Mouse (Mus musculus): ENCODE measurements around the gene Socs3.

DNA sequence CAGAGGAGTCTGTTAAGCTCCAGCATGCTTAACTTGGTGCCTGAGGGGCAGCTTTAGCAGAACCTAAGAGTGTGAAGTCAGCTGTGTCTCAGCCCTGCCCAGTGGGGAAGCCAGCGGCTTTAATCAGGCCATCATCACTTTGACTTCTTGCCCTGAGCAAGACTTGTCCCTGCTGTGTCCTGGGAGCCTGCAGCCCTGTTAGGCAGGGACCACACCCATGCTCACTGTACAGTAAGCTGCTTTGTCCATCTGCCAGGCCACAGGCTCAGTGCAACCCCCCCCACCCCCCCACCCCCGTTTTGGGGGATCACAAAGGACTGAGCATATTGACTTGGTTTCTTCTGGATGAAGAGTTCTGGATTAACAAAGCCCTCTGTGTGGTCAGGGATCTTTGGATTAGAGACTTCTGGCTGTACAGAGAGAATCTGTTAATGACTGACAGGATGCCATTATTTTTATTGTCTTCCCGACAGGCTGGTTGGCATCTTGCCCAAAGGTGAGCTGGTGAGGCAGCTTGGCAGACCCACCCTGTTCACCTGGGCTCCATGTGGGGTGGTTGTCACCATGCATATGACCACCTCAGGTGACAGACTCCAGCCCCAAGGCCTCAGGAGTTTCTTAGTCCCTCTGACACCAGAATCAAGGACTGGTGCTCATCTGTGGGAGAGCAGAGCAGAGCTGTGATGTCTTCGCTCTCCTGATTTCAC lies 40.2 kb upstream of the Socs3 start:
- TF ChIP-seq POLR2A (IDR thresholded peaks at IDR 0.05; ENCODE audit: control insufficient read depth, extremely low read depth, insufficient read depth, low read length, poor library complexity) (no peak), CTCF (IDR thresholded peaks at IDR 0.05; ENCODE audit: borderline replicate concordance, control insufficient read depth, extremely low read depth, insufficient read depth, low read length, poor library complexity) (no peak)

Measured in thymus, adult 2 months (tissue).